Mouse (Mus musculus) spleen, postnatal 10 days (tissue): ENCODE results near the gene Ackr3.

Experiments
- DNase-seq, 2 experiments: peaks; one replicate each; pipeline ENCODE4 v3.0.0; 2021 to 2022; ENCODE audit warnings: low spot score in 2 of 2

The Ackr3 gene

GRCm38 (mm10) chr1:90251156-90251555 is 47.4 kb downstream of the Ackr3 start:
- no peak for DNase-seq

GRCm38 (mm10) chr1:90253465-90253864 is 49.7 kb downstream of the Ackr3 start:
- no peak for DNase-seq

- DNase-seq = no peak
Measured at GRCm38 (mm10) chr1:90258253-90258887, 54.6 kb downstream of the Ackr3 start.

GRCm38 (mm10) chr1:90260704-90261581 is 57.2 kb downstream of the Ackr3 start:
- DNase-seq = no peak

GRCm38 (mm10) chr1:90262380-90262779 is 58.6 kb downstream of the Ackr3 start:
- DNase-seq = peak in 1 of 2 experiments; percentile 15
